Mouse (Mus musculus) granulocyte monocyte progenitor cell, adult 5-6 weeks (primary cell): ENCODE measurements around the gene Cchcr1. TPM values are rescaled to one million over a fixed set of nuclear protein-coding genes. Genes with fewer than 3 reads are reported as not detected.
A peak's percentile ranks its signal among the peaks of the same experiment; 100 is the strongest.

ENCODE experiments used
- ATAC-seq: replicated peaks from 2 replicates; pipeline ENCODE4 v1.8.0; 2016; ENCODE audit warnings: mild to moderate bottlenecking, moderate TSS enrichment, inconsistent platforms; ENCODE audit not compliant: poor library complexity, severe bottlenecking
- total RNA-seq, 2 experiments: library from RNA; stranded (forward) in 1 of 2; stranded (reverse) in 1 of 2; fragments of 200-712, 200-1000 nt in 1 of 2; fragments of >200 nt in 1 of 2; fragmentation: Nextera tagmentation in 1 of 2; gene quantifications; 2 replicates each; pipeline ENCODE4 v1.2.3; 2014 to 2017

Cchcr1 gene
- total RNA-seq, 2 experiments from 2014 or later: 2.7 to 14.4 TPM

DNA sequence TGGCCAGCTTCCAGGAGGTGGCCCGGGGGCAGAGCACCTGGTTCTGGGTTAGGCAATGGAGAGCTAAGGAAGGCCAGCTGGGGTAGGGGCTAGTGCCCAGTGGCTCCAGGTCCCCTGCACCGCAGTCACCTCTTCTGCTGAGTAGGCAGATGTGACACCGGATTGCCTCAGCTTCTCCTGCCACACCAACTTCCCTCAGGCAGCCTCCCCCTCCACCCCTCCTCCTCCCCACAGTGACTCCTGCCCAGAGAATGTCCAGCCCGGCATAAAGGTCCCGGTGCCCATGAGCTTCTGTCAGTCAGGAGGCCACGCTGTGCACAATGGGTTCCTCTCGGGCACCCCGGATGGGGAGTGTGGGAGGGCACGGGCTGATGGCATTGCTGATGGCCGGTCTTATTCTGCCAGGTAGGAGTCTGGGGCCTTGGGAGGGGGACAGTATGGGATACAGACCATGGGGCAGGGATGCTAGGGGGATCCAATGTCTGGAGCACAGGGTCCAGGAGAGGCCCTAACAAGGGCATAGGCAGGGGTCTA, 35.0 kb downstream of the Cchcr1 start, which contains the start of gene Cdsn:
TSS of gene Cdsn (plus strand) at position 248 of the 534 bp plus-strand sequence.
- ATAC-seq: no peak

DNA sequence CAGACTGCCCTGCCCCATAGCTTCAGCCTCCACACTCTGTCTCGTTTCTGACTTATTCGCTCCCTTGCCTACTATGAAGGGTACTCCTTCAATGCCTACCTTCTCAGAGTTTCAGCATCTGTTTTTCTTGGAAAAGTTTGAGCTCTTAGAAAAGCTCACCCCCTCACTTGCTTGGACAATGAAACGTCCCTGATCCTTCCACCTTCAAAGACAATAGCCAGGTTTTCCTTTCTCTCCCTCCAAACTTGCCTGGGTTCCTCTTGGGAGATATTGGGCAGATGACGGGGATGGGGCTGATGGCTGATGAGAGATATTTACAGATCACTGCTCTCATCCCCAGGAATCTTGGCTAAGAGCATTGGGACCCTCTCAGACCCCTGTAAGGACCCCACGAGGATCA, 37.4 kb downstream of the Cchcr1 start:
- ATAC-seq: no peak

DNA sequence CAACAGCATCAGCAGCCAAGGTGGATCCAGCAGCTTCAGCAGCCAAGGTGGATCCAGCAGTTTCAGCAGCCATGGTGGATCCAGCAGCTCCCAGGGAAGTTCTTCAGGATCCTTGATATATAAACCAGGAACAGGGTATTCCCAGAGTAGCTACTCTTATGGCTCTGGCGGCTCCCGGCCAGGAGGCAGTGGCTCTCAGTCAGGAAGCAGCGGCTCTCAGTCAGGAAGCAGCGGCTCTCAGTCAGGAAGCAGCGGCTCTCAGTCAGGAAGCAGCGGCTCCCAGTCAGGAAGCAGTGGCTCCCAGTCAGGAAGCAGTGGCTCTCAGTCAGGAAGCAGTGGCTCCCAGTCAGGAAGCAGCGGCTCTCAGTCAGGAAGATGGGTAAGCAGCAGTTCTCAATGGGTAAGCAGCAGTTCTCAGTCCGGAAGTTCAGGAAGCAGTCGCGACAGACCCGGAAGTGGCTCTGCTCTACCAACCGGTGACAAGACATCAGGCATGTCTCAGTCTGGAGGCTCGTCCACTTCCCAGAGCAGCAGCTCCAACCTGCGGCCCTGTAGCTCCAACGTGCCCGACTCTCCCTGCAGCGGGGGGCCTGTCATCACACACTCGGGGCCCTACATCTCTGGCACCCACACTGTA, 38.0 kb downstream of the Cchcr1 start:
- no peak for ATAC-seq

DNA sequence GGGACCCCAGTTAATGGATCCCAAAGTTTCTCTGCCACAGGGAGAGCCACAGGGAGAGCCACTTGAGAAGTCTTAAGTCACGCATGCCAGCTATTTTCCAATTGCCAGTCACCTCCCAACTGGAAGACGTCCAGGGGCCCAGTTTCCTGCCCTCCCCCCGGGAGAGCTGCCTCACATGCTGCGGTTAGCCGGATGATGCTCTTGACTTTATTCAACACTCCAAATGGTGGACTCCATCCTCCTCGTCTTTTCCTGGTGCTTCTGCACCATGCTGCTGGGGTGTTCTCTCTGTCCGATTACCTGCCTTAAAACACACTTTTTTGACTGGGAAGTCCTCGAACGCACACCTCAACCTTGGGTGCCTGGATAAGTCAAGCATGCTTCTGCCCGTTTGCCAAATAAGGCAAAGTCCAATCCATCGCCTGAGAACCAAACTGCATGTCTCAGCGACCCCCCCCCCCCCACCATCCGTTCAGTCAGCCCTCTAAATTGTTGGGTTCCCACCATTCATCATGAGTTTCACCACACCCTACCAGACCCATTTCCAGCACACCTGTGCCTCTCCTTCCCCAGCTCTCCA, 39.4 kb downstream of the Cchcr1 start:
- ATAC-seq: no peak

DNA sequence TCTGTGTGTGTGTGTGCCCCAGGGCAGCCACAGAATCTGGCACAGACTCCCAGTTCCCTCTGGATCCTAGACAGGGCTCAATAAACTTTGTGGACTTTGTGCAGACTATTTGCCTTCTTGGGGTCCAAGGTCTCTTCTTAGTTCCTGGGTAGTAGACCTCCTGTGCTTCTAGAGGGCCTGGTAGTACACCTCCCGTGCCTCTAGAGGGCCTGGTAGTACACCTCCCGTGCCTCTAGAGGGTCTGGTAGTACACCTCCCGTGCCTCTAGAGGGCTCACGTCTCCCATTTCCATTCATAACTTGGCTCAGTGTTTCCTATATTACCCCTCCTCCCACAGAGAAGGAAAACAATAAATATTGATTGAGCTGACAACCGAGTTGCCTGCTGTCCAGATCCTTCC, 39.9 kb downstream of the Cchcr1 start:
- peak; percentile 76 for ATAC-seq

DNA sequence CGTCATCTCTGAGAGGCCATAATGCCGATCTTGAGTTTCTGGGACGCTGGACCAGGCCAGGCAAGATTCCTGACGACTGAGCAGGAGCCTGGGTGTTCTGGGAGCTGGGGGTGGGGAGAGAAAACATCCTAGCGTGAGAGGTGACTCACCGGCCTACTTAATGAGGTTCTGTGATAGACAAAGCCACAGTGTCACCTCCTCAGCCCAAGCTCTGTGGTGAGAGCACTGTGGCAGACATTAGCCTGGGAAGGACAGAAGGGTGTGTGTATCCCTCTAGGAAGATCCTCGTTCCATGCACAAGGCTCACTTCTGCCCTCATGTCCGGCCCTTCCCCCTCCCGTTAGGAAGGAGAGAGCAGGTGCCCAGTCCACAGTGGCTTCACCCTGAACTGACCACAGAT, 40.5 kb downstream of the Cchcr1 start:
- no peak for ATAC-seq

DNA sequence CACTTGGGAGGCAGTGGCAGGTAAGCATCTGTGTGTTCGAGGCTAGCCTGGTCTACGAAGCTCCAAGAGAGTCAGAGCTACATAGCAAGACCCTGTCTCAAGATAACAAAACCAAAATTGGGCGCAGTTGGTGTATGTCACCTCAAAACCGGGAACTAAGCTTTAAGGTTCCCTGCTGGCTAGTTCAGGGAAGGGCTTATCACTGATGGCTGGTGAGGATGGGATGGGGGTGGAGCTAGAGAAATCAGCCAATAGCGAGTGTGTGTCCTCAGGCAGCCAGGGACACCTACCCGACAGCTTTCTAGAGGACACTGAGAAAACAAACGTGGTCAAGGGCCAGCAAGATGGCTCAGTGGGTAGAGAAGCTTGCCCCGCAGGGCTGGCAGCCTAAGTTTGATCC, 41.3 kb downstream of the Cchcr1 start:
- ATAC-seq: no peak

DNA sequence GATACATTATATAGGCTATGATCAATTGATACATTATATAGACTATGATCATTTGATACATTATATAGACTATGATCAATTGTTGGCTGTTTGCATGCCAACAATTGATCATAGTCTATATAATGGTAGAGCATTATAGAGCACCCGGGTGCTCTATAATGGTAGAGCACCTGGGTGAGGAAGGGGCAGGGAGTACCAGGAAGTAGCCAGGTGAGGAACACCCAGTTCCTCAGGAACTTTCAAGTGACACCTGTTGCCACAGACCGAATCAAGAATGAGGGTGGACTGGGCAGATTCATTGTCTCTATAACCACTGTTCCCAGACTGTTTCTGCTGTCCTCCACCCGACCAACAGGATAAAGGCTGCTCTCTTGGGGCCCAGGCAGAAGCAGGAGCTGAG, 50.2 kb downstream of the Cchcr1 start, which contains the start of gene 2300002M23Rik:
TSS of gene 2300002M23Rik (plus strand) at position 301 of the 400 bp plus-strand sequence.
- no peak for ATAC-seq

DNA sequence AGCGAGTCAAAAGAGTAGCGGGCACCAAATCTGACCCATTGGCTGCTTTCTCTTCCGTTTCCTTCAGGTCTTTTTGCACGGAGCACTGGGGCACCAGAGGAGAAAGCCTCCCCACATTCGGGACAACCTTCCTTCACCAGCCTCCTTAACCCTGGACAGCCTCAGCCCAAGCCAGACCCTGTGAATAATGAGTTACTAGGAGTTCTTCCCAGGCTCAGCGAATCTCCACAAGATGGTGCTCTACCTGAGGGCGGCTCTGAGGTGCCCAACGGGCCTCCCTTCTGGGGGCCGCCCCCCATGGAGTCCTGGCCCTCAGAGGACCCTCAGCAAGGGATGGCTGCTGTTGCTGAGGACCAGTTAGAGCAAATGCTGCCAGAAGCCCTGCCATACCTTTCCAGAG, 50.9 kb downstream of the Cchcr1 start:
- ATAC-seq: no peak

DNA sequence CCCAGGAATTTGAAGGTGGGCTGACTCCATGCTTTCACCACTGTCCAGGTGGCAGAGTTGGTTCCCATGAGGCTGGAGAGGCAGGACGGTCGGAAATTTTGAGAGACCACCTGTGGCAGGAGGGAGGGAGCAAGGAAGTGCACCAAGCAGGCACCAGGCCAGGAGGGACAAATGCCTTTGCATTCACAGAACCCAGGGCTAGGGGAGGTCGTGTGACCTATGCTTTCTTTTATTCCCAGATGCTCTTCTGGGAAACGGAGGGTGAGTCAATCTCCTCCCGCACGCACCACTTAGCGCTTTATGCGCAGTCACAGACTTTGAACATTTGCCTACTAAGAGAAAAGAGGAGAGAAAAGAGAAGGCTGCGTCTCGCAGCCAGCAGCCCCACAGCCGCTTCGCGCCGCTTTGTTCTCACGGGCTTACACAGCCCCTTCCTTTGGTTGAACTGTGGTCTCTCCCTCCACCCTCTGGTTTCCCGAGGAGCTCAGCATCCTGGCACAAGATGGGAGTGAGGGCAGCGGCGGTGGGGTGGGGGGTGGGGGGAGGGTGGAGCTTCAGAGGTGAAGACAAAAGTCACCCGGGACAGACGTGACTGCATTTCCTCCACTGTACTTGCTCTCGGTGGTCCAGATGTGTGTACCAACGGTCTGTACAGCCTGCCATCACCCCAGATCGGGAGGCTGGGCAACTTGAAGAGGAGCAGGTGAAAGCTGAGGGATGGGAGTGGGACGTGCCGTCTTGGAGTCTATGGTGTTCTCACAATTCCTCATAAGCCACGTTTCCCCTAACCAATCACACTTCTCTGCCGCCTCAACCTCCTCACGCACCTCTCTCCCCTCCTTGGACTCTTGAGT, 52.4 kb downstream of the Cchcr1 start:
- ATAC-seq: no peak

DNA sequence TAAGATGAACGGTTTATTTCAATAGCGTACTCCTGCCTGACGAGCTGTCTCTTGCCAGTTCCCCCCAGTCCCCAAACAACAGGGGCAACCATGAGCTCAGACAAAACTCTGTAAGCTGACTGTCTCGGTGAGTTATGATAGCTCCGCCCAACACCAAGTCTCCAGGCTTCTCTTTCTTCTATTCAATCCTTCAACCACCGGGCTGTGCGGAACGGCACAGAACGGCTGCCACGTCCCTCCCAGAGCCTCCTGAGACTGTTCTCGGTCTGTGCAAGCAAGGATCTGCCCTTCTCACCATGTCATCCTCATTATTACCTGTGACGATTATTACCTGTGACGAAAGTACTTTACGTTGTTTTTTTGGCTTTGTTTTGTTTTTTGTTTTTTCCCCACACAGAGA, 53.9 kb downstream of the Cchcr1 start:
- ATAC-seq: no peak

DNA sequence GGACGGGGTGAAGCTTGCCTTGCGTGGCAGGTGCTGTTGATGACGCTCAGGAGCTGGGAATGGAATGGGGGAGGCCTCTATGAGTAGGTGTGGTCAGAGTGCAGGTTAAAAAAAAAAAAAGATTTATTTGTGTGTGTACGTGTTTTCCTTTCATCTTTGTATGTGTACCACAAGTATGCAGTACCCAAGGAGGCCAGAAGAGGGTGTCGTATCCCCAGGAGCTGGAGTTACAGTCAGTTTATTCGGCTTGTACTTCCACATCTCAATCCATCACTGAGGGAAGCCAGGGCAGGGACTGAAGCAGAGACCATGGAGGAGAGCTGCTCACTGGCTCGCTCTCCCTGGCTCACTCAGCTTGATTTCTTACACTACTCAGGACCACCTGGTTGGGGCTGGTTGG, 54.6 kb downstream of the Cchcr1 start:
- ATAC-seq: no peak

DNA sequence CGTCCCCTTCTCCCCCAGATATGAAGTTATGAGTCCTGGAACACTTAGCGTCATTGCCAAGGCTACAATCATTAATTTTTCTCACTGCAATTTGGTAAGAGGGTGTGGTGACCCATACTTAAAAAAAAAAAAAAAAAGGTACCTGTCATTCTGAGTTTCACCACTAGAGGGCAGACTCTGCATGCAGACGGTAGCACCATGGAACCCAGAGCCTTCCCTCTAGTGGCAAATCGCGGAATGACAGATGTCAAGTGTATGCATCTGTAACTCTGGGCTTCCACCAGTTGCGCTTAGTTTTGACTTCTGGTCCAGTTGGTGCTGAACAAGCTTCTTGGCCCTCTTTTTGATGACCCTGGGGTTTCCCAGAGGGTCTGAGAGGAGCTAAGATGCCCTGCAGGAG, 61.3 kb downstream of the Cchcr1 start:
- peak; percentile 79 for ATAC-seq

Other genes with a start within 250 kb of the Cchcr1 start
- not detected in 2 replicates for gene H2-Q1, start 196.7 kb upstream of the Cchcr1 start, total RNA-seq (2014; fragmentation: Nextera tagmentation)
- gene H2-Q1, start 196.7 kb upstream of the Cchcr1 start, total RNA-seq (2017): not detected in 2 replicates
- gene H2-Q2, start 174.9 kb upstream of the Cchcr1 start, total RNA-seq (2014; fragmentation: Nextera tagmentation): 0.45 TPM in 1 of 2 replicates, not detected in the other
- gene H2-Q2, start 174.9 kb upstream of the Cchcr1 start, total RNA-seq (2017): not detected in 2 replicates
- gene H2-Q4, start 137.5 kb upstream of the Cchcr1 start, total RNA-seq (2014; fragmentation: Nextera tagmentation): 8.3 and 15.5 TPM in 2 replicates
- gene H2-Q4, start 137.5 kb upstream of the Cchcr1 start, total RNA-seq (2017): 19.5 and 23.4 TPM in 2 replicates
- 23.1 and 29.0 TPM in 2 replicates for gene H2-Q6, start 92.2 kb upstream of the Cchcr1 start, total RNA-seq (2014; fragmentation: Nextera tagmentation)
- gene H2-Q6, start 92.2 kb upstream of the Cchcr1 start, total RNA-seq (2017): 30.8 and 35.5 TPM in 2 replicates
- gene H2-Q7, start 77.9 kb upstream of the Cchcr1 start, total RNA-seq (2014; fragmentation: Nextera tagmentation): 27.4 and 32.8 TPM in 2 replicates
- 21.9 and 31.9 TPM in 2 replicates for gene H2-Q7, start 77.9 kb upstream of the Cchcr1 start, total RNA-seq (2017)
- gene H2-Q10, start 47.0 kb upstream of the Cchcr1 start, total RNA-seq (2014; fragmentation: Nextera tagmentation): 0.36 and 1.0 TPM in 2 replicates
- gene H2-Q10, start 47.0 kb upstream of the Cchcr1 start, total RNA-seq (2017): 0.22 TPM in 1 of 2 replicates, not detected in the other
- gene Pou5f1, start 11.1 kb upstream of the Cchcr1 start, total RNA-seq (2014; fragmentation: Nextera tagmentation): 0.92 TPM in 1 of 2 replicates, not detected in the other
- gene Pou5f1, start 11.1 kb upstream of the Cchcr1 start, total RNA-seq (2017): not detected in 2 replicates
- 20.3 and 23.9 TPM in 2 replicates for gene Tcf19, start 276 bp upstream of the Cchcr1 start, total RNA-seq (2014; fragmentation: Nextera tagmentation)
- 5.3 and 8.6 TPM in 2 replicates for gene Tcf19, start 276 bp upstream of the Cchcr1 start, total RNA-seq (2017)
- gene Psors1c2, start 16.1 kb downstream of the Cchcr1 start, total RNA-seq (2014; fragmentation: Nextera tagmentation): not detected in 2 replicates
- not detected in 2 replicates for gene Psors1c2, start 16.1 kb downstream of the Cchcr1 start, total RNA-seq (2017)
- gene Cdsn, start 35.0 kb downstream of the Cchcr1 start, total RNA-seq (2014; fragmentation: Nextera tagmentation): not detected in 2 replicates
- not detected in 2 replicates for gene Cdsn, start 35.0 kb downstream of the Cchcr1 start, total RNA-seq (2017)
- not detected in 2 replicates for gene 2300002M23Rik, start 50.4 kb downstream of the Cchcr1 start, total RNA-seq (2014; fragmentation: Nextera tagmentation)
- gene 2300002M23Rik, start 50.4 kb downstream of the Cchcr1 start, total RNA-seq (2017): not detected in 2 replicates
- gene Sfta2, start 84.4 kb downstream of the Cchcr1 start, total RNA-seq (2014; fragmentation: Nextera tagmentation): not detected in 2 replicates
- not detected in 2 replicates for gene Sfta2, start 84.4 kb downstream of the Cchcr1 start, total RNA-seq (2017)
- gene Gm9573, start 109.5 kb downstream of the Cchcr1 start, total RNA-seq (2014; fragmentation: Nextera tagmentation): not detected in 2 replicates
- not detected in 2 replicates for gene Gm9573, start 109.5 kb downstream of the Cchcr1 start, total RNA-seq (2017)
- not detected in 2 replicates for gene Mucl3, start 126.6 kb downstream of the Cchcr1 start, total RNA-seq (2014; fragmentation: Nextera tagmentation)
- gene Mucl3, start 126.6 kb downstream of the Cchcr1 start, total RNA-seq (2017): not detected in 2 replicates
- 7.3 and 30.1 TPM in 2 replicates for gene Vars2, start 150.5 kb downstream of the Cchcr1 start, total RNA-seq (2014; fragmentation: Nextera tagmentation)
- 7.8 and 16.2 TPM in 2 replicates for gene Vars2, start 150.5 kb downstream of the Cchcr1 start, total RNA-seq (2017)
- 20.3 and 41.9 TPM in 2 replicates for gene Gtf2h4, start 156.6 kb downstream of the Cchcr1 start, total RNA-seq (2014; fragmentation: Nextera tagmentation)
- gene Gtf2h4, start 156.6 kb downstream of the Cchcr1 start, total RNA-seq (2017): 32.6 and 40.4 TPM in 2 replicates
- gene Ddr1, start 187.5 kb downstream of the Cchcr1 start, total RNA-seq (2014; fragmentation: Nextera tagmentation): not detected in 2 replicates
- gene Ddr1, start 187.5 kb downstream of the Cchcr1 start, total RNA-seq (2017): not detected in 2 replicates